Mouse (Mus musculus) liver, postnatal 0 days (tissue): ENCODE results near the gene Pqbp1. TPM values are rescaled to one million over a fixed set of nuclear protein-coding genes. Genes with fewer than 3 reads are reported as not detected.
A peak's percentile ranks its signal among the peaks of the same experiment; 100 is the strongest.

Experiments
- ATAC-seq: fragments of 200-750 bp; cut with Nextera tagmentation; 2 replicates; pipeline ENCODE4 v1.8.0; 2017; ENCODE audit warnings: mild to moderate bottlenecking, moderate library complexity
- DNase-seq: peaks from one replicate; pipeline ENCODE4 v3.0.0-alpha.2; 2016
- H3K27ac ChIP-seq: fragments of 300-500 bp; sonication (generic); 2 replicates; pipeline ENCODE4 v1.5.1; 2014; ENCODE audit warnings: antibody characterized with exemption, moderate library complexity, mild to moderate bottlenecking, low read depth
- H3K27me3 ChIP-seq: fragments of 300-500 bp; sonication (generic); 2 replicates; pipeline ENCODE4 v1.6.1; 2014; ENCODE audit warnings: low read length, control low read depth, mixed read lengths; ENCODE audit not compliant: insufficient read depth
- H3K36me3 ChIP-seq: fragments of 300-500 bp; sonication (generic); replicated peaks from 2 replicates; pipeline ENCODE4 v1.6.1; 2014; ENCODE audit warnings: mild to moderate bottlenecking, control low read depth, low read length, moderate library complexity, mixed read lengths; ENCODE audit not compliant: insufficient read depth
- H3K4me1 ChIP-seq: fragments of 300-500 bp; sonication (generic); 2 replicates; pipeline ENCODE4 v1.6.1; 2014; ENCODE audit warnings: antibody characterized with exemption, mild to moderate bottlenecking, control low read depth; ENCODE audit not compliant: insufficient read depth
- H3K4me2 ChIP-seq: fragments of 300-500 bp; sonication (generic); 2 replicates; pipeline ENCODE4 v1.6.1; 2014; ENCODE audit warnings: low read depth, mild to moderate bottlenecking, low read length, moderate library complexity, mixed read lengths
- H3K4me3 ChIP-seq: fragments of 300-500 bp; sonication (generic); 2 replicates; pipeline ENCODE4 v1.5.1; 2014; ENCODE audit warnings: low read depth, low read length
- H3K9ac ChIP-seq: fragments of 300-500 bp; sonication (generic); replicated peaks from 2 replicates; pipeline ENCODE4 v1.6.1; 2014; ENCODE audit warnings: mild to moderate bottlenecking, moderate library complexity
- H3K9me3 ChIP-seq: fragments of 300-500 bp; sonication (generic); 2 replicates; pipeline ENCODE4 v1.6.1; 2016; ENCODE audit warnings: mild to moderate bottlenecking, control low read depth, low read length, mixed read lengths
- CTCF ChIP-seq: sonication (generic); IDR thresholded peaks from 2 replicates; pipeline ENCODE4 v1.5.1; 2016; ENCODE audit warnings: antibody characterized with exemption, low read depth
- EP300 ChIP-seq: IDR thresholded peaks from 2 replicates; pipeline ENCODE4 v1.6.1; 2016; ENCODE audit warnings: antibody characterized with exemption, low read depth, mild to moderate bottlenecking
- WGBS: fragments of 180-500 bp; shearing (Covaris S2); extraction: QIAGEN DNeasy Blood & Tissue Kit; methylation state at CpG from one replicate; pipeline ENCODE4 v1.1.7; 2014; ENCODE audit not compliant: insufficient replicate concordance; 5-methylcytosine and 5-hydroxymethylcytosine counted together
- polyA plus RNA-seq: library from polyadenylated mRNA; unstranded; fragments of >200 nt; fragmentation: Nextera tagmentation; extraction: Ambion mirVana; gene quantifications from 2 replicates; pipeline ENCODE4 v1.2.1, GENCODE M21; 2015

Gene Pqbp1
- polyA plus RNA-seq, 1 experiment from 2014 or later = 41.9 TPM

DNA sequence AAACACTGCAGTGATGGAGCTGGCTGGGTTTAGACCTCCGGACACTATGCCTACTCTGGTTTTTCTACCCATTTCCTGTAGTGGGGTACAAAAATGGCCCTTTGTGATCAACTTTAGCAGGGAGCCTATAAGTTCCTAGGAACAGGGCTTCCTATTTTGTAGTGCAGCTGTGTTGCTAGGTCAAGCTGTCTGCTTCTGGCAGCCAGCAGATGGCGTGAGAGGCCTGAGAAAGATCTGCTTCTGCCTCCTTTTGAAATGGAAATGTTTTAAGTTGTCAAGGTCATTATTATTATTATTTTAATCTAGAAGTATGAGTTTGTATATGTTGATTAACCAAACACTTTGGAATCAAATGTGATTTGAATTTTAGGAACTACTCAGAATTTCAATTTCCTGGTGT, 44.5 kb downstream of the Pqbp1 start:
- Histone ChIP-seq H3K36me3 (peaks cover 19% of the 10 kb centered on the region), H3K4me1 (no peaks in the 10 kb centered on the region), H3K4me2 (no peak overlapping the region), H3K27me3 (no peaks in the 10 kb centered on the region), H3K9me3 (no peaks in the 10 kb centered on the region), H3K27ac (no peak overlapping the region), H3K4me3 (no peak overlapping the region), H3K9ac (no peak overlapping the region)
- TF ChIP-seq CTCF = peak; percentile 72
- no peak for TF ChIP-seq EP300
- 21% methylated on average over 2 of the region's 2 CpGs for WGBS
- DNase-seq (peak; percentile 47), ATAC-seq (no peak)

DNA sequence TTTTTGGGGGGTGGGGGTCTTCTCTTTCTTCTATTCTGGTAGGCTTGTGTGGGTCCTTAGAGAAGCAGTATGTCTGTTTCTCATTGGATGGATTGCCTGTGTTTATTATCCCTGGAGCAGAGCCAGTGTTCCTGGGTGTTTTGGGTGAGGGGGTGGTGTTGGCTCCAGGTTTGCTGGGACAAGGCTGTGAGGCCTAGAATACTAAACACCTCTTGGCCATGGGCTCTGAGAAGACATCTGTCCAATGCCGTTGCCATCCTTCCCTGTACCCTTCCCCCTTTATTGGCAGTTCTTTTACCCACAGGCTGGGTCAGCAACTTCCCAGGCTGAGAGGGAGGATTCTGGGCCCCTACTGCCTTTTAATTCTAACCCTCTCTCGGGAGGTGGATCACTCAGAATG, 51.2 kb downstream of the Pqbp1 start:
- no peak for ATAC-seq
- H3K9ac ChIP-seq = no peak overlapping the region
- 84% methylated on average over 2 of the region's 2 CpGs for WGBS

More for the DNA sequence above, 51.2 kb downstream of the Pqbp1 start:
- Histone ChIP-seq H3K4me1 (no peaks in the 10 kb centered on the region), H3K4me3 (no peak overlapping the region), H3K36me3 (peaks cover 19% of the 10 kb centered on the region), H3K9me3 (no peaks in the 10 kb centered on the region), H3K27me3 (no peaks in the 10 kb centered on the region), H3K4me2 (no peak overlapping the region), H3K27ac (no peak overlapping the region)
- no peak for DNase-seq
- TF ChIP-seq EP300 = no peak
- no peak for TF ChIP-seq CTCF

Other genes starting within 250 kb of the Pqbp1 start
- gene Prickle3, start 242.0 kb downstream of the Pqbp1 start, polyA plus RNA-seq = 1.7 TPM in 2 replicates
- gene Plp2, start 227.9 kb downstream of the Pqbp1 start, polyA plus RNA-seq = 25.7 TPM in 2 replicates
- gene Magix, start 218.0 kb downstream of the Pqbp1 start, polyA plus RNA-seq = 2.4 TPM in 2 replicates
- gene Gpkow, start 202.1 kb downstream of the Pqbp1 start, polyA plus RNA-seq = 8.0 and 9.3 TPM in 2 replicates
- gene Wdr45, start 184.9 kb downstream of the Pqbp1 start, polyA plus RNA-seq = 17.4 and 18.5 TPM in 2 replicates
- gene Gm45208, start 177.0 kb downstream of the Pqbp1 start, polyA plus RNA-seq = not detected in 2 replicates
- gene Praf2, start 170.8 kb downstream of the Pqbp1 start, polyA plus RNA-seq = 1.9 and 2.1 TPM in 2 replicates
- gene Ccdc120, start 148.4 kb downstream of the Pqbp1 start, polyA plus RNA-seq = 2.0 and 3.4 TPM in 2 replicates
- gene Tfe3, start 136.7 kb downstream of the Pqbp1 start, polyA plus RNA-seq = 9.6 and 10.3 TPM in 2 replicates
- gene Gripap1, start 109.5 kb downstream of the Pqbp1 start, polyA plus RNA-seq = 15.4 and 16.4 TPM in 2 replicates
- gene Kcnd1, start 77.0 kb downstream of the Pqbp1 start, polyA plus RNA-seq = 0.09 and 0.15 TPM in 2 replicates
- gene Otud5, start 57.9 kb downstream of the Pqbp1 start, polyA plus RNA-seq = 22.2 and 25.0 TPM in 2 replicates
- 3.0 and 3.3 TPM in 2 replicates for gene Pim2, start 21.0 kb downstream of the Pqbp1 start, polyA plus RNA-seq
- gene Slc35a2, start 15.2 kb downstream of the Pqbp1 start, polyA plus RNA-seq = 7.1 and 9.0 TPM in 2 replicates
- gene Timm17b, start 88 bp upstream of the Pqbp1 start, polyA plus RNA-seq = 117 TPM in 2 replicates
- gene Gm10491, start 8.6 kb upstream of the Pqbp1 start, polyA plus RNA-seq = not detected in 2 replicates
- not detected in 2 replicates for gene Gm10490, start 10.3 kb upstream of the Pqbp1 start, polyA plus RNA-seq
- gene Pcsk1n, start 20.6 kb upstream of the Pqbp1 start, polyA plus RNA-seq = 0.06 TPM in 1 of 2 replicates, not detected in the other
- gene Eras, start 29.3 kb upstream of the Pqbp1 start, polyA plus RNA-seq = not detected in 2 replicates
- 10.3 and 11.8 TPM in 2 replicates for gene Hdac6, start 48.6 kb upstream of the Pqbp1 start, polyA plus RNA-seq
- gene Gata1, start 78.8 kb upstream of the Pqbp1 start, polyA plus RNA-seq = 39.8 and 43.2 TPM in 2 replicates
- 2.6 and 4.3 TPM in 2 replicates for gene Glod5, start 119.2 kb upstream of the Pqbp1 start, polyA plus RNA-seq
- gene Suv39h1, start 175.5 kb upstream of the Pqbp1 start, polyA plus RNA-seq = 13.9 and 15.8 TPM in 2 replicates
- gene Was, start 191.2 kb upstream of the Pqbp1 start, polyA plus RNA-seq = 2.4 and 2.9 TPM in 2 replicates
- gene Wdr13, start 233.6 kb upstream of the Pqbp1 start, polyA plus RNA-seq = 4.6 and 5.6 TPM in 2 replicates
- gene Rbm3, start 246.6 kb upstream of the Pqbp1 start, polyA plus RNA-seq = 413 and 415 TPM in 2 replicates